Mouse (Mus musculus): Measurements from ENCODE around the gene Ndufa7. TPM values are rescaled to one million over a fixed set of nuclear protein-coding genes. Genes with fewer than 3 reads are reported as not detected.

Gene Ndufa7
- polyA plus RNA-seq (2015; fragmentation: Nextera tagmentation; extraction: Ambion mirVana) = 294 and 300 TPM in 2 replicates

GRCm38 (mm10) chr17:33824084-33824996 is at the start of gene Ndufa7, which contains the start of gene Rps28:
TSS of gene Ndufa7 (plus strand) at chr17:33824572.
TSS of gene Rps28 (minus strand) at chr17:33824562.

GRCm38 (mm10) chr17:33781124-33781977 is 43.0 kb upstream of the Ndufa7 start, which contains the start of gene Angptl4:
TSS of gene Angptl4 (minus strand) at chr17:33781830.

GRCm38 (mm10) chr17:33810334-33811141 is 13.8 kb upstream of the Ndufa7 start, which contains the start of gene Kank3:
TSS of gene Kank3 (plus strand) at chr17:33810519.

GRCm38 (mm10) chr17:33842966-33843795 is 18.8 kb downstream of the Ndufa7 start, which contains the start of gene Cd320:
TSS of gene Cd320 (plus strand) at chr17:33843091.

GRCm38 (mm10) chr17:33873537-33873936 is 49.2 kb downstream of the Ndufa7 start, which contains the start of gene Gm7029:
TSS of gene Gm7029 (plus strand) at chr17:33873837.

Other genes starting within 250 kb of the Ndufa7 start
- gene Zfp414, start 195.5 kb upstream of the Ndufa7 start, polyA plus RNA-seq (2015; fragmentation: Nextera tagmentation; extraction: Ambion mirVana) = 34.5 and 34.8 TPM in 2 replicates
- 13.6 and 16.2 TPM in 2 replicates for gene Pram1, start 186.5 kb upstream of the Ndufa7 start, polyA plus RNA-seq (2015; fragmentation: Nextera tagmentation; extraction: Ambion mirVana)
- gene Hnrnpm, start 137.7 kb upstream of the Ndufa7 start, polyA plus RNA-seq (2015; fragmentation: Nextera tagmentation; extraction: Ambion mirVana) = 201 and 207 TPM in 2 replicates
- gene March2, start 105.9 kb upstream of the Ndufa7 start, polyA plus RNA-seq (2015; fragmentation: Nextera tagmentation; extraction: Ambion mirVana) = 242 and 248 TPM in 2 replicates
- gene Rab11b, start 64.0 kb upstream of the Ndufa7 start, polyA plus RNA-seq (2015; fragmentation: Nextera tagmentation; extraction: Ambion mirVana) = 138 and 157 TPM in 2 replicates
- gene Angptl4, start 42.7 kb upstream of the Ndufa7 start, polyA plus RNA-seq (2015; fragmentation: Nextera tagmentation; extraction: Ambion mirVana) = 37.2 and 37.6 TPM in 2 replicates
- 27.7 and 41.7 TPM in 2 replicates for gene Kank3, start 14.1 kb upstream of the Ndufa7 start, polyA plus RNA-seq (2015; fragmentation: Nextera tagmentation; extraction: Ambion mirVana)
- gene Rps28, start within 50 bp of the Ndufa7 start, polyA plus RNA-seq (2015; fragmentation: Nextera tagmentation; extraction: Ambion mirVana) = 1,075 and 1,076 TPM in 2 replicates
- gene Cd320, start 18.5 kb downstream of the Ndufa7 start, polyA plus RNA-seq (2015; fragmentation: Nextera tagmentation; extraction: Ambion mirVana) = 14.3 and 19.1 TPM in 2 replicates
- not detected in 2 replicates for gene Gm7029, start 49.3 kb downstream of the Ndufa7 start, polyA plus RNA-seq (2015; fragmentation: Nextera tagmentation; extraction: Ambion mirVana)
- 7.4 and 8.4 TPM in 2 replicates for gene Kifc1, start 66.1 kb downstream of the Ndufa7 start, polyA plus RNA-seq (2015; fragmentation: Nextera tagmentation; extraction: Ambion mirVana)
- 0.77 and 1.2 TPM in 2 replicates for gene Platr17, start 80.6 kb downstream of the Ndufa7 start, polyA plus RNA-seq (2015; fragmentation: Nextera tagmentation; extraction: Ambion mirVana)
- gene Daxx, start 84.8 kb downstream of the Ndufa7 start, polyA plus RNA-seq (2015; fragmentation: Nextera tagmentation; extraction: Ambion mirVana) = 27.0 and 29.1 TPM in 2 replicates
- 70.3 and 83.6 TPM in 2 replicates for gene Tapbp, start 91.3 kb downstream of the Ndufa7 start, polyA plus RNA-seq (2015; fragmentation: Nextera tagmentation; extraction: Ambion mirVana)
- 11.8 and 12.6 TPM in 2 replicates for gene Zbtb22, start 91.3 kb downstream of the Ndufa7 start, polyA plus RNA-seq (2015; fragmentation: Nextera tagmentation; extraction: Ambion mirVana)
- gene Rgl2, start 105.0 kb downstream of the Ndufa7 start, polyA plus RNA-seq (2015; fragmentation: Nextera tagmentation; extraction: Ambion mirVana) = 16.8 and 22.9 TPM in 2 replicates
- 147 and 152 TPM in 2 replicates for gene Pfdn6, start 115.8 kb downstream of the Ndufa7 start, polyA plus RNA-seq (2015; fragmentation: Nextera tagmentation; extraction: Ambion mirVana)
- 20.6 and 20.9 TPM in 2 replicates for gene Wdr46, start 116.1 kb downstream of the Ndufa7 start, polyA plus RNA-seq (2015; fragmentation: Nextera tagmentation; extraction: Ambion mirVana)
- 3.7 and 4.2 TPM in 2 replicates for gene B3galt4, start 126.9 kb downstream of the Ndufa7 start, polyA plus RNA-seq (2015; fragmentation: Nextera tagmentation; extraction: Ambion mirVana)
- gene Vps52, start 131.2 kb downstream of the Ndufa7 start, polyA plus RNA-seq (2015; fragmentation: Nextera tagmentation; extraction: Ambion mirVana) = 25.5 and 27.2 TPM in 2 replicates
- gene Rps18, start 131.4 kb downstream of the Ndufa7 start, polyA plus RNA-seq (2015; fragmentation: Nextera tagmentation; extraction: Ambion mirVana) = 2,156 and 2,219 TPM in 2 replicates
- 186 and 228 TPM in 2 replicates for gene H2-K1, start 175.8 kb downstream of the Ndufa7 start, polyA plus RNA-seq (2015; fragmentation: Nextera tagmentation; extraction: Ambion mirVana)
- gene Ring1, start 200.1 kb downstream of the Ndufa7 start, polyA plus RNA-seq (2015; fragmentation: Nextera tagmentation; extraction: Ambion mirVana) = 8.9 and 11.6 TPM in 2 replicates
- 36.1 and 46.0 TPM in 2 replicates for gene H2-Ke6, start 203.5 kb downstream of the Ndufa7 start, polyA plus RNA-seq (2015; fragmentation: Nextera tagmentation; extraction: Ambion mirVana)
- 58.1 and 68.4 TPM in 2 replicates for gene Slc39a7, start 207.1 kb downstream of the Ndufa7 start, polyA plus RNA-seq (2015; fragmentation: Nextera tagmentation; extraction: Ambion mirVana)
- 26.4 and 30.3 TPM in 2 replicates for gene Rxrb, start 207.2 kb downstream of the Ndufa7 start, polyA plus RNA-seq (2015; fragmentation: Nextera tagmentation; extraction: Ambion mirVana)
- gene Col11a2, start 214.9 kb downstream of the Ndufa7 start, polyA plus RNA-seq (2015; fragmentation: Nextera tagmentation; extraction: Ambion mirVana) = 0.32 and 0.93 TPM in 2 replicates